ENCODE assay signal across 19 mouse cellular contexts in genomic region chr13:7066211-7066610, GRCm38 (mm10).
DNase-seq lines count a peak whose midpoint lies in the region; ATAC-seq and TF ChIP-seq lines count a peak whose summit lies in the region.
"Had no signal": no experiment of that assay in that cellular context is flagged by ENCODE, and none has a peak within 500 bp of the region (broad histone marks: within the 10 kb centered on the region; RNA-seq: fewer than 3 reads in every experiment).

No protein-coding gene starts in this region.

- DNase-seq in midbrain, postnatal 0 days (ENCODE audit: low spot score) = no peak
- DNase-seq in kidney, adult 8-10 months = no peak
- no peak for DNase-seq in cerebellum, adult 11 months
- DNase-seq: adrenal gland, adult 2 months; adrenal gland, postnatal 10 days; adrenal gland, postnatal 25 days; cerebellum, adult 11-12 months; cerebellum, adult 2 months; cerebellum, adult 9-10 months; cerebellum, postnatal 10 days; cerebellum, postnatal 25 days had no signal

- H3K36me3 ChIP-seq in midbrain, embryonic 13.5 days = no peaks in the 10 kb centered on the region
- H3K36me3 ChIP-seq in midbrain, postnatal 0 days (ENCODE audit: insufficient read depth, low read length) = no peaks in the 10 kb centered on the region
- H3K36me3 ChIP-seq in neural tube, embryonic 12.5 days = no peaks in the 10 kb centered on the region
- no peaks in the 10 kb centered on the region for H3K36me3 ChIP-seq in neural tube, embryonic 13.5 days
- no peaks in the 10 kb centered on the region for H3K36me3 ChIP-seq in neural tube, embryonic 15.5 days
- H3K36me3 ChIP-seq: embryonic facial prominence, embryonic 10.5 days; embryonic facial prominence, embryonic 12.5 days; forebrain, embryonic 15.5 days had no signal

- H3K4me2 ChIP-seq in midbrain, embryonic 13.5 days (replicated peaks) = no peak overlapping the region
- H3K4me2 ChIP-seq in midbrain, postnatal 0 days (ENCODE audit: low read depth, low read length, poor library complexity, severe bottlenecking) = no peak overlapping the region
- H3K4me2 ChIP-seq in neural tube, embryonic 12.5 days (replicated peaks) = no peak overlapping the region
- H3K4me2 ChIP-seq in neural tube, embryonic 13.5 days = no peak overlapping the region
- H3K4me2 ChIP-seq in neural tube, embryonic 15.5 days = no peak overlapping the region
- H3K4me2 ChIP-seq: embryonic facial prominence, embryonic 12.5 days; forebrain, embryonic 13.5 days; forebrain, embryonic 15.5 days had no signal

- H3K4me1 ChIP-seq in midbrain, embryonic 13.5 days (replicated peaks) = no peaks in the 10 kb centered on the region
- no peaks in the 10 kb centered on the region for H3K4me1 ChIP-seq in midbrain, postnatal 0 days (ENCODE audit: insufficient read depth, low read length)
- H3K4me1 ChIP-seq in neural tube, embryonic 12.5 days = no peaks in the 10 kb centered on the region
- H3K4me1 ChIP-seq in neural tube, embryonic 13.5 days (replicated peaks) = peaks cover 4% of the 10 kb centered on the region
- H3K4me1 ChIP-seq in neural tube, embryonic 15.5 days = no peaks in the 10 kb centered on the region
- H3K4me1 ChIP-seq: embryonic facial prominence, embryonic 10.5 days; embryonic facial prominence, embryonic 12.5 days; forebrain, embryonic 13.5 days; forebrain, embryonic 15.5 days had no signal

- no peak for TF ChIP-seq CTCF in midbrain, postnatal 0 days (IDR thresholded peaks at IDR 0.05)

- ATAC-seq in midbrain, embryonic 13.5 days = 0 out of 2 replicates have a peak, but pooled peaks have one; percentile 58
- ATAC-seq in midbrain, postnatal 0 days (ENCODE audit: low FRiP score) = no peak
- ATAC-seq in neural tube, embryonic 12.5 days (ENCODE audit: low FRiP score, low read depth) = peak; percentile 96
- peak; percentile 78 for ATAC-seq in neural tube, embryonic 13.5 days (ENCODE audit: low read depth)
- ATAC-seq in neural tube, embryonic 15.5 days (ENCODE audit: low FRiP score) = peak; percentile 53; the same call in 1 of the 2 replicates
- ATAC-seq: forebrain, embryonic 13.5 days; forebrain, embryonic 15.5 days had no signal

- no peak overlapping the region for H3K9ac ChIP-seq in midbrain, embryonic 13.5 days (replicated peaks)
- H3K9ac ChIP-seq in midbrain, postnatal 0 days (replicated peaks; ENCODE audit: low read length, poor library complexity, severe bottlenecking) = no peak overlapping the region
- H3K9ac ChIP-seq in neural tube, embryonic 12.5 days = no peak overlapping the region
- no peak overlapping the region for H3K9ac ChIP-seq in neural tube, embryonic 13.5 days
- no peak overlapping the region for H3K9ac ChIP-seq in neural tube, embryonic 15.5 days (replicated peaks)
- H3K9ac ChIP-seq: embryonic facial prominence, embryonic 12.5 days; forebrain, embryonic 13.5 days; forebrain, embryonic 15.5 days had no signal

- H3K27me3 ChIP-seq in midbrain, embryonic 13.5 days = no peaks in the 10 kb centered on the region
- no peaks in the 10 kb centered on the region for H3K27me3 ChIP-seq in midbrain, postnatal 0 days (ENCODE audit: insufficient read depth, low read length)
- H3K27me3 ChIP-seq in neural tube, embryonic 12.5 days (replicated peaks) = no peaks in the 10 kb centered on the region
- no peaks in the 10 kb centered on the region for H3K27me3 ChIP-seq in neural tube, embryonic 13.5 days
- H3K27me3 ChIP-seq in neural tube, embryonic 15.5 days (replicated peaks) = no peaks in the 10 kb centered on the region
- H3K27me3 ChIP-seq: embryonic facial prominence, embryonic 12.5 days; forebrain, embryonic 13.5 days; forebrain, embryonic 15.5 days had no signal

- no peaks in the 10 kb centered on the region for H3K9me3 ChIP-seq in midbrain, embryonic 13.5 days
- H3K9me3 ChIP-seq in midbrain, postnatal 0 days (ENCODE audit: low read length) = no peaks in the 10 kb centered on the region
- H3K9me3 ChIP-seq in neural tube, embryonic 12.5 days = no peaks in the 10 kb centered on the region
- no peaks in the 10 kb centered on the region for H3K9me3 ChIP-seq in neural tube, embryonic 13.5 days
- no peaks in the 10 kb centered on the region for H3K9me3 ChIP-seq in neural tube, embryonic 15.5 days (replicated peaks)
- H3K9me3 ChIP-seq: embryonic facial prominence, embryonic 10.5 days; embryonic facial prominence, embryonic 12.5 days; forebrain, embryonic 13.5 days; forebrain, embryonic 15.5 days had no signal

- H3K27ac ChIP-seq in midbrain, embryonic 13.5 days = no peak overlapping the region
- H3K27ac ChIP-seq in midbrain, postnatal 0 days (ENCODE audit: low read depth, low read length) = no peak overlapping the region
- no peak overlapping the region for H3K27ac ChIP-seq in neural tube, embryonic 12.5 days
- H3K27ac ChIP-seq in neural tube, embryonic 13.5 days (replicated peaks) = no peak overlapping the region
- H3K27ac ChIP-seq in neural tube, embryonic 15.5 days (replicated peaks) = no peak overlapping the region
- H3K27ac ChIP-seq: embryonic facial prominence, embryonic 10.5 days; embryonic facial prominence, embryonic 12.5 days; forebrain, embryonic 13.5 days; forebrain, embryonic 15.5 days had no signal

- no peak overlapping the region for H3K4me3 ChIP-seq in midbrain, embryonic 13.5 days (replicated peaks)
- H3K4me3 ChIP-seq in midbrain, postnatal 0 days (ENCODE audit: low read depth, low read length) = no peak overlapping the region
- H3K4me3 ChIP-seq in neural tube, embryonic 12.5 days = no peak overlapping the region
- no peak overlapping the region for H3K4me3 ChIP-seq in neural tube, embryonic 13.5 days
- H3K4me3 ChIP-seq in neural tube, embryonic 15.5 days (replicated peaks) = no peak overlapping the region
- H3K4me3 ChIP-seq: embryonic facial prominence, embryonic 10.5 days; embryonic facial prominence, embryonic 12.5 days; forebrain, embryonic 13.5 days; forebrain, embryonic 15.5 days had no signal

- WGBS in midbrain, embryonic 13.5 days = 64% methylated on average over 3 of the region's 3 CpGs
- 53% methylated on average over 3 of the region's 3 CpGs for WGBS in midbrain, postnatal 0 days
- 50% methylated on average over 3 of the region's 3 CpGs for WGBS in neural tube, embryonic 12.5 days
- WGBS in neural tube, embryonic 13.5 days = 46% methylated on average over 3 of the region's 3 CpGs
- WGBS in neural tube, embryonic 15.5 days = 39% methylated on average over 3 of the region's 3 CpGs
